13 mouse cellular contexts compared by ENCODE assay signal in genomic region chr5:53151379-53151960, GRCm38 (mm10).
"Had no signal": no experiment of that assay in that cellular context is flagged by ENCODE, and none has a peak within 500 bp of the region (broad histone marks: within the 10 kb centered on the region; RNA-seq: fewer than 3 reads in every experiment).

No protein-coding gene starts in this region.

- H3K36me3 ChIP-seq: limb, embryonic 12.5 days; liver, embryonic 13.5 days; lung, embryonic 15.5 days; neural tube, embryonic 15.5 days; stomach, embryonic 15.5 days had no signal

- H3K4me1 ChIP-seq: liver, embryonic 13.5 days; lung, embryonic 15.5 days; stomach, embryonic 15.5 days had no signal

- H3K4me3 ChIP-seq: limb, embryonic 12.5 days; liver, embryonic 13.5 days; lung, embryonic 15.5 days; myocyte; neural tube, embryonic 15.5 days; stomach, embryonic 15.5 days had no signal

- ATAC-seq: liver, postnatal 0 days had no signal

- H3K27me3 ChIP-seq: limb, embryonic 12.5 days; liver, embryonic 13.5 days; lung, embryonic 15.5 days; neural tube, embryonic 15.5 days; stomach, embryonic 15.5 days had no signal

- H3K4me2 ChIP-seq: limb, embryonic 12.5 days; liver, embryonic 13.5 days; lung, embryonic 15.5 days; neural tube, embryonic 15.5 days; stomach, embryonic 15.5 days had no signal

- DNase-seq: kidney, adult 9 months; kidney, postnatal 4 days; liver; liver, embryonic 13.5 days; liver, postnatal 0 days; midbrain, embryonic 14.5 days; thymus, adult 2 months had no signal

- H3K9ac ChIP-seq: limb, embryonic 12.5 days; liver, embryonic 13.5 days; liver, postnatal 0 days; lung, embryonic 15.5 days; neural tube, embryonic 15.5 days; stomach, embryonic 15.5 days had no signal

- H3K9me3 ChIP-seq: limb, embryonic 12.5 days; liver, embryonic 13.5 days; lung, embryonic 15.5 days; neural tube, embryonic 15.5 days; stomach, embryonic 15.5 days had no signal

- H3K27ac ChIP-seq: kidney, postnatal 0 days; limb, embryonic 12.5 days; liver, embryonic 13.5 days; lung, embryonic 15.5 days; neural tube, embryonic 15.5 days; stomach, embryonic 15.5 days had no signal
